Mouse (Mus musculus) cerebellum, adult 2 months (tissue): ENCODE measurements around the gene 1700037H04Rik. TPM values are rescaled to one million over a fixed set of nuclear protein-coding genes. Genes with fewer than 3 reads are reported as not detected.
A peak's percentile ranks its signal among the peaks of the same experiment; 100 is the strongest.

Source experiments
- DNase-seq, 2 experiments: peaks; one replicate each; pipeline ENCODE4 v3.0.0; 2021
- H3K27ac ChIP-seq: fragments of 200-500 bp; 2 replicates; pipeline ENCODE4 v1.5.1; 2012; ENCODE audit warnings: low read length, control low read depth, inconsistent platforms; ENCODE audit not compliant: insufficient read depth
- H3K27me3 ChIP-seq: fragments of 200-500 bp; 2 replicates; pipeline ENCODE4 v1.6.1; 2012; ENCODE audit warnings: inconsistent platforms, mild to moderate bottlenecking, low read length, moderate library complexity; ENCODE audit not compliant: control insufficient read depth, insufficient read depth
- H3K4me1 ChIP-seq: fragments of 200-500 bp; 2 replicates; pipeline ENCODE4 v1.6.1; 2011; ENCODE audit warnings: low read length; ENCODE audit not compliant: control insufficient read depth, insufficient read depth
- H3K4me3 ChIP-seq: fragments of 200-500 bp; replicated peaks from 2 replicates; pipeline ENCODE3; 2011; ENCODE audit warnings: mild to moderate bottlenecking, low read depth, low read length, control low read depth; ENCODE audit not compliant: insufficient read depth
- CTCF ChIP-seq: fragments of 200-500 bp; IDR thresholded peaks from 2 replicates; pipeline ENCODE4 v1.5.1; 2011; ENCODE audit warnings: low read depth, mild to moderate bottlenecking, control low read depth, low read length, moderate library complexity, borderline replicate concordance; ENCODE audit not compliant: insufficient read depth
- POLR2A ChIP-seq: fragments of 200-500 bp; IDR thresholded peaks from 2 replicates; pipeline ENCODE4 v1.6.1; 2011; ENCODE audit warnings: low read length, control low read depth, borderline replicate concordance; ENCODE audit not compliant: insufficient read depth
- WGBS: fragments of 180-500 bp; shearing (Covaris S2); methylation state at CpG from one replicate; pipeline ENCODE4 v1.1.7; 2018; 5-methylcytosine and 5-hydroxymethylcytosine counted together
- polyA plus RNA-seq: library from polyadenylated mRNA; depleted of rRNA; stranded (reverse); fragments of >200 nt; gene quantifications from 2 replicates; pipeline ENCODE4 v1.2.3, GENCODE M21; 2012

Gene 1700037H04Rik
- polyA plus RNA-seq, 1 experiment = 143 TPM

GRCm38 (mm10) chr2:131176491-131176890 is 16.6 kb upstream of the 1700037H04Rik start:
- WGBS = 46% methylated on average over 5 of the region's 5 CpGs
- DNase-seq = no peak
- Histone ChIP-seq H3K4me3 (no peak overlapping the region), H3K27ac (no peak overlapping the region), H3K27me3 (no peaks in the 10 kb centered on the region), H3K4me1 (peaks cover 15% of the 10 kb centered on the region)
- no peak for TF ChIP-seq POLR2A
- no peak for TF ChIP-seq CTCF

GRCm38 (mm10) chr2:131175945-131176309 is 16.0 kb upstream of the 1700037H04Rik start:
- no peak overlapping the region for H3K27ac ChIP-seq
- H3K4me1 ChIP-seq = peaks cover 15% of the 10 kb centered on the region
- DNase-seq = no peak
- H3K27me3 ChIP-seq = no peaks in the 10 kb centered on the region
- WGBS = 62% methylated on average over 1 of the region's 1 CpGs
- no peak overlapping the region for H3K4me3 ChIP-seq
- TF ChIP-seq POLR2A (no peak), CTCF (no peak)

GRCm38 (mm10) chr2:131175286-131175944 is 15.5 kb upstream of the 1700037H04Rik start:
- WGBS = 69% methylated on average over 3 of the region's 3 CpGs
- Histone ChIP-seq H3K27ac (no peak overlapping the region), H3K4me3 (no peak overlapping the region), H3K4me1 (peaks cover 15% of the 10 kb centered on the region), H3K27me3 (no peaks in the 10 kb centered on the region)
- TF ChIP-seq CTCF (no peak), POLR2A (no peak)
- DNase-seq = no peak

- TF ChIP-seq POLR2A (no peak), CTCF (no peak)
- Histone ChIP-seq H3K4me3 (peak overlapping the region; percentile 56), H3K27me3 (no peaks in the 10 kb centered on the region), H3K27ac (no peak overlapping the region), H3K4me1 (peaks cover 15% of the 10 kb centered on the region)
- WGBS = 4% methylated on average over 11 of the region's 11 CpGs
- peak; percentile 63 to 78 for DNase-seq
Measured at GRCm38 (mm10) chr2:131174700-131175099, 14.8 kb upstream of the 1700037H04Rik start.

- Histone ChIP-seq H3K4me1 (peaks cover 6% of the 10 kb centered on the region), H3K4me3 (no peak overlapping the region), H3K27me3 (no peaks in the 10 kb centered on the region), H3K27ac (no peak overlapping the region)
- no peak for DNase-seq
- WGBS = 71% methylated on average over 9 of the region's 9 CpGs
- TF ChIP-seq CTCF = no peak
- TF ChIP-seq POLR2A = no peak
Measured at GRCm38 (mm10) chr2:131172322-131172721, 12.4 kb upstream of the 1700037H04Rik start.

- Histone ChIP-seq H3K4me1 (no peaks in the 10 kb centered on the region; the same call in 1 of the 2 replicates), H3K27ac (no peak overlapping the region), H3K27me3 (no peaks in the 10 kb centered on the region), H3K4me3 (no peak overlapping the region)
- DNase-seq = peak; percentile 62 to 69
- TF ChIP-seq CTCF (no peak), POLR2A (no peak)
- WGBS = 45% methylated on average over 43 of the region's 43 CpGs
Measured at GRCm38 (mm10) chr2:131171401-131172104, 11.7 kb upstream of the 1700037H04Rik start.

- Histone ChIP-seq H3K4me3 (no peak overlapping the region), H3K4me1 (no peaks in the 10 kb centered on the region; the same call in 1 of the 2 replicates), H3K27me3 (no peaks in the 10 kb centered on the region), H3K27ac (no peak overlapping the region)
- DNase-seq = no peak
- TF ChIP-seq CTCF = no peak
- no peak for TF ChIP-seq POLR2A
- WGBS = 59% methylated on average over 9 of the region's 9 CpGs
Measured at GRCm38 (mm10) chr2:131170936-131171335, 11.1 kb upstream of the 1700037H04Rik start.

- TF ChIP-seq CTCF = no peak
- no peak for TF ChIP-seq POLR2A
- 92% methylated on average over 1 of the region's 1 CpGs for WGBS
- no peak overlapping the region for H3K27ac ChIP-seq
- no peak overlapping the region for H3K4me3 ChIP-seq
- DNase-seq = no peak
- no peaks in the 10 kb centered on the region for H3K4me1 ChIP-seq
- no peaks in the 10 kb centered on the region for H3K27me3 ChIP-seq
Measured at GRCm38 (mm10) chr2:131168914-131169313, 9.0 kb upstream of the 1700037H04Rik start.
